Mouse (Mus musculus) spleen, adult 2 months (tissue): ENCODE data around the gene Fgfr2.

Source experiments
- CTCF ChIP-seq: fragments of 200-500 bp; IDR thresholded peaks from 2 replicates; pipeline ENCODE4 v1.5.1; 2011; ENCODE audit warnings: mild to moderate bottlenecking, inconsistent platforms; ENCODE audit not compliant: insufficient read depth, insufficient read length, insufficient replicate concordance; ENCODE audit errors: extremely low read depth
- POLR2A ChIP-seq: fragments of 200-500 bp; IDR thresholded peaks from 2 replicates; pipeline ENCODE4 v1.6.1; 2011; ENCODE audit warnings: low read depth, low read length, inconsistent platforms

- TF ChIP-seq CTCF, result no peak
- no peak for TF ChIP-seq POLR2A
These were observed 2460.3 kb downstream of the Fgfr2 start for GRCm38 (mm10) chr7:130662869-130663268.
